Mouse (Mus musculus): ENCODE data around the gene Gm11639. TPM values are rescaled to one million over a fixed set of nuclear protein-coding genes. Genes with fewer than 3 reads are reported as not detected.

The Gm11639 gene
- polyA plus RNA-seq, 1 experiment from 2014 or later = 0.87 TPM

DNA sequence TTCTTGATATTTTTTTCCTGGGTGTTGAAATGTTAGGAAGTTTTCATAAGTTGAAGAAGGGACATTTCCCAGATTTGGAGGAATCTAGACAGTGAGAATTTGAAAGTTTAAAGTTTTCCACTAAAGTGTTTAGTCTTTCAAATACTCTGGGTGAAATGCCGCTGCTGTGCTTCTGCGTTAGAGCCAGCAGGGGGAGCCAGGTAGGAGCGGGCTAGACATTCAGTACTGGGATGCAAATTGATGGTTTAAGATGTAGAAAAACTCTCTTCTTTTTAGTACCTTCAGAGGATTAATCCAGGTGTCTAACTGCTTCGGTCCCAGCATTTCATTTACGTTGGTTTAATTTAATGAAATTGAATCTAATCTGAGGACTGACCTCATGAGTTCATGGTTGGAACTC is 82.6 kb downstream of the Gm11639 start:
- H3K4me2 ChIP-seq (ENCODE audit: low read depth, low read length) = no peak overlapping the region
- no peak overlapping the region for H3K4me3 ChIP-seq (ENCODE audit: low read depth, low read length)
- H3K9me3 ChIP-seq (ENCODE audit: control insufficient read depth, low read length) = no peaks in the 10 kb centered on the region
- H3K27ac ChIP-seq (ENCODE audit: low read depth, low read length) = no peak overlapping the region
- ATAC-seq (ENCODE audit: low read depth) = no peak
- no peak overlapping the region for H3K9ac ChIP-seq (replicated peaks; ENCODE audit: low read depth, low read length)
- H3K36me3 ChIP-seq (ENCODE audit: control insufficient read depth, insufficient read depth, low read length) = no peaks in the 10 kb centered on the region
- WGBS = 12% methylated on average over 5 of the region's 5 CpGs
- no peaks in the 10 kb centered on the region for H3K4me1 ChIP-seq (ENCODE audit: control insufficient read depth, insufficient read depth, low read length)
- H3K27me3 ChIP-seq (ENCODE audit: control insufficient read depth, insufficient read depth, low read length) = no peaks in the 10 kb centered on the region

DNA sequence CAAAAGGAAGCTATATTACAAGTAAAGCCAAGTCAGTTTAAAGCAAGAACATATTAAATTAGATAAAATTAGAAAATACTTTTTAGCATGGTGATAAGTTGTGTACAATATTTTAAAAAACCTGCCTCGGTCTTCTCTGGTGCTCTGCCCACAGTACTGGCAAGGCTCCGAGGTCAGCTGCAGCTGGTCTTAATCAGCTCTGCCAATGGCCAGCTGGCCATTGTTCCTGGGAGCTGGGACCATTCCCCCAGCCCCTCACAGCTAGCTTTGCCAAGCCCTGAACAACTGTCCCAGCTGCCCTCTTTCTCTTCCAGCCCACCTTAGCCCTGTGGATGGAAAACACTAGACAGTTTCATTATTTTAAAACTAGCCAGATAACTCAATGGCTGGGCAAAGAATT is 93.3 kb downstream of the Gm11639 start:
- WGBS = 77% methylated on average over 2 of the region's 2 CpGs
- Histone ChIP-seq H3K27ac (ENCODE audit: low read depth, low read length) (no peak overlapping the region), H3K4me3 (ENCODE audit: low read depth, low read length) (no peak overlapping the region), H3K4me2 (ENCODE audit: low read depth, low read length) (no peak overlapping the region), H3K9ac (replicated peaks; ENCODE audit: low read depth, low read length) (no peak overlapping the region), H3K27me3 (ENCODE audit: control insufficient read depth, insufficient read depth, low read length) (no peaks in the 10 kb centered on the region), H3K36me3 (ENCODE audit: control insufficient read depth, insufficient read depth, low read length) (no peaks in the 10 kb centered on the region), H3K9me3 (ENCODE audit: control insufficient read depth, low read length) (no peaks in the 10 kb centered on the region), H3K4me1 (ENCODE audit: control insufficient read depth, insufficient read depth, low read length) (no peaks in the 10 kb centered on the region)
- no peak for ATAC-seq (ENCODE audit: low read depth)

DNA sequence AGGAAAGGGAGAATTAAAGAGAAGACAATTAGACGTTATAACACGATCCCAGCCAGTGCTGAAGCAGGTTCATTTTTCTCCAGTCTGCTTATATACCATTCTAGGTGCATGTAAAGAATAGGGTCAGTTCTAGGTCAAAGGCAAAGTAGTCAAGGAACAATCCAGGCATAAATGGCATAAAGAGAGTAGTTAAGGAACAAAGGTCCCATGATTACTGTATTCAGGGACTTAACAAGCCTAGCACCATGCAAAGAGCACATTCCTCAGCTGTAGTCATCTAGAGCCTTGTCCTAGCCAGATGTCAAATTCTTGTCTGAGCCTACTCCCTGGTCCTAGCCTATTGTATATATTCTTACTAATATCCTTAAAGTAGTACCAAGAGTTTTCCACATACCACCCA is 259.2 kb downstream of the Gm11639 start:
- Histone ChIP-seq H3K9ac (replicated peaks; ENCODE audit: low read depth, low read length) (no peak overlapping the region), H3K9me3 (ENCODE audit: control insufficient read depth, low read length) (no peaks in the 10 kb centered on the region), H3K27ac (ENCODE audit: low read depth, low read length) (no peak overlapping the region), H3K36me3 (ENCODE audit: control insufficient read depth, insufficient read depth, low read length) (no peaks in the 10 kb centered on the region), H3K4me2 (ENCODE audit: low read depth, low read length) (no peak overlapping the region), H3K4me3 (ENCODE audit: low read depth, low read length) (no peak overlapping the region), H3K4me1 (ENCODE audit: control insufficient read depth, insufficient read depth, low read length) (no peaks in the 10 kb centered on the region), H3K27me3 (ENCODE audit: control insufficient read depth, insufficient read depth, low read length) (no peaks in the 10 kb centered on the region)
- WGBS = 67% methylated on average over 2 of the region's 2 CpGs
- ATAC-seq (ENCODE audit: low read depth) = no peak

DNA sequence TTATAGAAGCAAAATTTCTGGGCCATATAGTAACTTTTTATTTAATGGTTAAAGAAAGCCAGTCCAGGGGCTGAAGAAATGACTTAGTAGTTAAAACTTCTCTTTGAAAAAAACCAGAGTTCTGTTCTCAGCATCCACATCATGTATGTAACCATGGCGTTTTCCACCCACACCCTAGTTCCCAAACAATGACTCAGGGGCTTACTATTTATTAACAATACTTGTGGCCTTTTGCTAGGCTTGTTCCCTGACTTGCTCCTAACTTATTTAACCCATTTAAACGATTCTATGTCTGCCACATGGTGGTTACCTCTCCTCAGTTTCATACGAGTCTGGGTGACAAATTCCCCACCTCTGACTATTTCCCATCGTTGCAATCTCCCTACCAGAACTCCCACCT is 266.8 kb downstream of the Gm11639 start:
- no peak overlapping the region for H3K4me2 ChIP-seq (ENCODE audit: low read depth, low read length)
- H3K4me1 ChIP-seq (ENCODE audit: control insufficient read depth, insufficient read depth, low read length) = no peaks in the 10 kb centered on the region
- no peak for ATAC-seq (ENCODE audit: low read depth)
- WGBS = 74% methylated on average over 4 of the region's 4 CpGs
- no peaks in the 10 kb centered on the region for H3K36me3 ChIP-seq (ENCODE audit: control insufficient read depth, insufficient read depth, low read length)
- no peak overlapping the region for H3K27ac ChIP-seq (ENCODE audit: low read depth, low read length)
- no peak overlapping the region for H3K9ac ChIP-seq (replicated peaks; ENCODE audit: low read depth, low read length)
- H3K27me3 ChIP-seq (ENCODE audit: control insufficient read depth, insufficient read depth, low read length) = no peaks in the 10 kb centered on the region
- H3K9me3 ChIP-seq (ENCODE audit: control insufficient read depth, low read length) = no peaks in the 10 kb centered on the region
- no peak overlapping the region for H3K4me3 ChIP-seq (ENCODE audit: low read depth, low read length)

DNA sequence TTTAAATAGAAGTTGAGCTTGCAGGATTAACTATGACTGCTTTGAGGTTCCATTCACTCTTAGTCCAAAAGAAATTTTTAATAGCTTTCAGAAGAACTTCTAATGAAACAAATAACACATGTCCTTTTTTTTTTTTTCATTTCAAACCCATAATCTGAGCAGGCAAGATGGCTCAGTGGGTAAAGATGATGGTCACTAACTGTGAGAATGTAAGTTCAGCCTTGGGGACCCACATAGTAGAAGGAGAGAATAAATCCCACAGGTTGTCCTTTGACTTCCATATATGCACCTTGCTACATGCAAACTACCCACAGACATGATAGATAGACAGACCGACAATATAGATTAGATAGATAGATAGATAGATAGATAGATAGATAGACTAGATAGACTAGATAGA is 282.4 kb downstream of the Gm11639 start:
- H3K27ac ChIP-seq (ENCODE audit: low read depth, low read length) = no peak overlapping the region
- no peak for ATAC-seq (ENCODE audit: low read depth)

DNA sequence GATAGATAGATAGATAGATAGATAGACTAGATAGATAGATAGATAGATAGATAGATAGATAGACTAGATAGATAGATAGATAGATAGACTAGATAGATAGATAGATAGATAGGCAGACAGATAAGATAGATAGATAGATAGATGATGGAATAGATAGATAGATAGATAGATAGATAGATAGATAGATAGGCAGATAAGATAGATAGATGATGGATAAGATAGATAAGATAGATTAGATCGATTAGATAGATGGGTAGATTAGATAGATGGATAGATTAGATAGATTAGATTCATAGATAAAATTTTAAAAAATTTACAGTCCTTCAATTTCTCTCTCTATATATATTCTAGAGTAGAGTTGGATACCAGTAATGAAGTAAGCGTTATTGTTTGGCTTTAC is 282.9 kb downstream of the Gm11639 start:
- Histone ChIP-seq H3K27ac (ENCODE audit: low read depth, low read length) (no peak overlapping the region), H3K27me3 (ENCODE audit: control insufficient read depth, insufficient read depth, low read length) (no peaks in the 10 kb centered on the region), H3K4me1 (ENCODE audit: control insufficient read depth, insufficient read depth, low read length) (no peaks in the 10 kb centered on the region), H3K36me3 (ENCODE audit: control insufficient read depth, insufficient read depth, low read length) (no peaks in the 10 kb centered on the region), H3K4me3 (ENCODE audit: low read depth, low read length) (no peak overlapping the region), H3K9ac (replicated peaks; ENCODE audit: low read depth, low read length) (no peak overlapping the region), H3K9me3 (ENCODE audit: control insufficient read depth, low read length) (no peaks in the 10 kb centered on the region), H3K4me2 (ENCODE audit: low read depth, low read length) (no peak overlapping the region)
- no peak for ATAC-seq (ENCODE audit: low read depth)
- WGBS = 93% methylated on average over 2 of the region's 2 CpGs

More for the DNA sequence above, 282.4 kb downstream of the Gm11639 start:
- Histone ChIP-seq H3K4me1 (ENCODE audit: control insufficient read depth, insufficient read depth, low read length) (no peaks in the 10 kb centered on the region), H3K9ac (replicated peaks; ENCODE audit: low read depth, low read length) (no peak overlapping the region), H3K4me3 (ENCODE audit: low read depth, low read length) (no peak overlapping the region), H3K9me3 (ENCODE audit: control insufficient read depth, low read length) (no peaks in the 10 kb centered on the region), H3K36me3 (ENCODE audit: control insufficient read depth, insufficient read depth, low read length) (no peaks in the 10 kb centered on the region), H3K4me2 (ENCODE audit: low read depth, low read length) (no peak overlapping the region), H3K27me3 (ENCODE audit: control insufficient read depth, insufficient read depth, low read length) (no peaks in the 10 kb centered on the region)
- 94% methylated on average over 1 of the region's 1 CpGs for WGBS

DNA sequence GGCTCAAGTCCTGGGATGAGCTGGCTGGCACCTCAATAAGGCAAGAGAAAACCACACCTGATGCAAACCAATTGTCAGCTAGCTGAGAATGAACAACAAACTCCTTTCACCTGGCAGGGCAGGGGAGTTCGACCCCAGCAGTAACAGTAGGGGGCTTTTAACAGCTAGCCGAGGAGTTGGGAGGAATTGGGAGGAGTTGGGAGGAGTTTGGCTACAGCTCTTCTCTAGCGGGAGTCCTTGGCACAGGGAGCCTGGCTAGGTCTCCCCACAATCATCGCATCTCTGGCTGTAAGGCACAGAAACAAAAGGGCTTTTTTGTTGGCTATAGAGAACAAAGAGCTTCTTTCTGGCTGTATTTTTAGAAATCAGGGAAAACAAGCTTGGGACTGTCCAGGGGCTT is 285.8 kb downstream of the Gm11639 start:
- H3K27me3 ChIP-seq (ENCODE audit: control insufficient read depth, insufficient read depth, low read length) = no peaks in the 10 kb centered on the region
- H3K9me3 ChIP-seq (ENCODE audit: control insufficient read depth, low read length) = no peaks in the 10 kb centered on the region
- no peaks in the 10 kb centered on the region for H3K4me1 ChIP-seq (ENCODE audit: control insufficient read depth, insufficient read depth, low read length)
- 5% methylated on average over 4 of the region's 4 CpGs for WGBS
- H3K4me3 ChIP-seq (ENCODE audit: low read depth, low read length) = no peak overlapping the region
- no peaks in the 10 kb centered on the region for H3K36me3 ChIP-seq (ENCODE audit: control insufficient read depth, insufficient read depth, low read length)
- no peak overlapping the region for H3K4me2 ChIP-seq (ENCODE audit: low read depth, low read length)
- ATAC-seq (ENCODE audit: low read depth) = no peak
- no peak overlapping the region for H3K9ac ChIP-seq (replicated peaks; ENCODE audit: low read depth, low read length)
- H3K27ac ChIP-seq (ENCODE audit: low read depth, low read length) = no peak overlapping the region

DNA sequence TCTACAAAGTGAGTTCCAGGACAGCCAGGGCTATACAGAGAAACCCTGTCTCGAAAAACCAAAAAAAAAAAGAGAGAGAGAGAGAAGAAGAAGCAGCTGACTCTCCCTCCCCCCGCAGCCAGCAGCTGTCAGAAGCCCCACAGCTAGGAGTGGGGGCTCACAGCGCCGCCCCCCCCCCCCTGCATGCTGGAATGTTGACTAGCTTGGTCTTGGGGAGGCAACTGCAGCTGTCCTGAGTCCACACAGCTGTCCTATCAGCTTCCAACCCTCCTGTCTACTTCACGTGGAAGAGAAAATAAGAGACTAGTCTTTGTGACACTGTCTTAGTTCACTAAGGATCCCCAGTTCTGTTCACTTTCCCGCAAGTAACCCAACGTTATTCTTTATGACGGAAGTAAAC is 287.0 kb downstream of the Gm11639 start:
- WGBS = 92% methylated on average over 6 of the region's 8 CpGs
- H3K9me3 ChIP-seq (ENCODE audit: control insufficient read depth, low read length) = no peaks in the 10 kb centered on the region
- no peak overlapping the region for H3K4me3 ChIP-seq (ENCODE audit: low read depth, low read length)
- no peak overlapping the region for H3K27ac ChIP-seq (ENCODE audit: low read depth, low read length)
- H3K4me2 ChIP-seq (ENCODE audit: low read depth, low read length) = no peak overlapping the region
- H3K4me1 ChIP-seq (ENCODE audit: control insufficient read depth, insufficient read depth, low read length) = no peaks in the 10 kb centered on the region
- ATAC-seq (ENCODE audit: low read depth) = no peak
- H3K9ac ChIP-seq (replicated peaks; ENCODE audit: low read depth, low read length) = no peak overlapping the region
- no peaks in the 10 kb centered on the region for H3K36me3 ChIP-seq (ENCODE audit: control insufficient read depth, insufficient read depth, low read length)
- no peaks in the 10 kb centered on the region for H3K27me3 ChIP-seq (ENCODE audit: control insufficient read depth, insufficient read depth, low read length)

DNA sequence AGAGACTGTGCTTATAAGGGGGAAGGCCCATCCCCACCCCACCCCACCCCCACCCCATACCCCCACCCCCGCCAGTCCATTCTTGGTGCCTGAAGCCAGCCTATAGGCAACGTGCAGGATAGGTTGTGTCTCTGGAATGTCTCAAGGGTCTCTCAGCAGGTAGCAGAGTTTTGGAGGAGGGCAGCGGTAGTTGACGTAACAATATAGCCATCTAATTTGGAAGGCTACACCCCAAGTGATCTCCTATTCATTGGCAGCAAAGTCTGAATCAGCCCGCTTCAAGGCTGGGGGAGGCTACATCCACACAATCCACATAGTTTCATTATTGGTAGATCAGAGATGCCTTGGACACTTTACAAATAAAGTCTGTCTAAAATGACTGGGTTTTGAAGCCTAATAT is 292.5 kb downstream of the Gm11639 start:
- 55% methylated on average over 4 of the region's 5 CpGs for WGBS
- Histone ChIP-seq H3K27me3 (ENCODE audit: control insufficient read depth, insufficient read depth, low read length) (no peaks in the 10 kb centered on the region), H3K27ac (ENCODE audit: low read depth, low read length) (no peak overlapping the region), H3K36me3 (ENCODE audit: control insufficient read depth, insufficient read depth, low read length) (no peaks in the 10 kb centered on the region), H3K4me1 (ENCODE audit: control insufficient read depth, insufficient read depth, low read length) (no peaks in the 10 kb centered on the region), H3K4me2 (ENCODE audit: low read depth, low read length) (no peak overlapping the region), H3K9ac (replicated peaks; ENCODE audit: low read depth, low read length) (no peak overlapping the region), H3K9me3 (ENCODE audit: control insufficient read depth, low read length) (no peaks in the 10 kb centered on the region), H3K4me3 (ENCODE audit: low read depth, low read length) (no peak overlapping the region)
- ATAC-seq (ENCODE audit: low read depth) = no peak
